Mouse (Mus musculus) lung, adult 2 months (tissue): ENCODE results near the gene Ep400. TPM values are rescaled to one million over a fixed set of nuclear protein-coding genes. Genes with fewer than 3 reads are reported as not detected.

Source experiments
- DNase-seq: peaks from one replicate; pipeline ENCODE4 v3.0.0; 2022
- H3K4me1 ChIP-seq: fragments of 200-500 bp; 2 replicates; pipeline ENCODE4 v1.6.1; 2011; ENCODE audit warnings: low read length; ENCODE audit not compliant: control insufficient read depth, insufficient read depth
- H3K4me3 ChIP-seq: fragments of 200-500 bp; replicated peaks from 2 replicates; pipeline ENCODE3; 2011; ENCODE audit warnings: low read depth, mild to moderate bottlenecking, control low read depth, low read length; ENCODE audit errors: extremely low read depth
- CTCF ChIP-seq: fragments of 200-500 bp; IDR thresholded peaks from 2 replicates; pipeline ENCODE4 v1.5.1; 2011; ENCODE audit warnings: mild to moderate bottlenecking, low read length, control low read depth; ENCODE audit not compliant: insufficient read depth
- POLR2A ChIP-seq: fragments of 200-500 bp; IDR thresholded peaks from 2 replicates; pipeline ENCODE4 v1.6.1; 2011; ENCODE audit warnings: low read depth, mild to moderate bottlenecking, control low read depth, low read length, borderline replicate concordance; ENCODE audit errors: extremely low read depth
- WGBS: fragments of 180-500 bp; shearing (Covaris S2); methylation state at CpG from one replicate; pipeline ENCODE4 v1.1.7; 2018; 5-methylcytosine and 5-hydroxymethylcytosine counted together
- polyA plus RNA-seq: library from polyadenylated mRNA; depleted of rRNA; stranded (reverse); fragments of >200 nt; gene quantifications from 2 replicates; pipeline ENCODE4 v1.2.3, GENCODE M21; 2012

The Ep400 gene
- polyA plus RNA-seq, 1 experiment, result 64.0 TPM

- Histone ChIP-seq H3K4me1 (no peaks in the 10 kb centered on the region), H3K4me3 (no peak overlapping the region)
- WGBS, result 81% methylated on average over 4 of the region's 4 CpGs
- TF ChIP-seq CTCF, result no peak
- TF ChIP-seq POLR2A, result no peak
- no peak for DNase-seq
Observed at GRCm38 (mm10) chr5:110698617-110699016, 71.9 kb downstream of the Ep400 start.

DNA sequence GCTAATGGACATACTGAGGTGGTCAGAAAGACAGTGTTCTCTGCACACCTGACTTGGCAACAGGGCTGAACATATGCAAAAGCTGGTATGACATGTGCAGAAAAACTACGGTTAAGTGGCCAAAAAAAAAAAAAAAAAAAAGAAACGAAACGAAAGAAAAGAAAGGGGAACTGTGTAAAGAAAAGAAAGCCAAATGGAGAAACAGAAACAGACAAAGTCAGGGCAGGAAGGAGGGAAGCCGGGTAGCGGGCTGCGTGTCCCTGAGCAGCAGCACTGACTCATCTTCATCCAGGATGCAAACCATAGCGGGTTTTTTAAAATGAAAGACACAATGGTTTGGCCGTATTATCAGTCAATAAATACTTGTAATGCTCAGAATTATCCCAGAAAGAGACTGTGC lies 88.5 kb downstream of the Ep400 start:
- no peak for DNase-seq
- 83% methylated on average over 8 of the region's 8 CpGs for WGBS
- Histone ChIP-seq H3K4me1 (no peaks in the 10 kb centered on the region), H3K4me3 (no peak overlapping the region)
- TF ChIP-seq CTCF, result no peak
- TF ChIP-seq POLR2A, result no peak

DNA sequence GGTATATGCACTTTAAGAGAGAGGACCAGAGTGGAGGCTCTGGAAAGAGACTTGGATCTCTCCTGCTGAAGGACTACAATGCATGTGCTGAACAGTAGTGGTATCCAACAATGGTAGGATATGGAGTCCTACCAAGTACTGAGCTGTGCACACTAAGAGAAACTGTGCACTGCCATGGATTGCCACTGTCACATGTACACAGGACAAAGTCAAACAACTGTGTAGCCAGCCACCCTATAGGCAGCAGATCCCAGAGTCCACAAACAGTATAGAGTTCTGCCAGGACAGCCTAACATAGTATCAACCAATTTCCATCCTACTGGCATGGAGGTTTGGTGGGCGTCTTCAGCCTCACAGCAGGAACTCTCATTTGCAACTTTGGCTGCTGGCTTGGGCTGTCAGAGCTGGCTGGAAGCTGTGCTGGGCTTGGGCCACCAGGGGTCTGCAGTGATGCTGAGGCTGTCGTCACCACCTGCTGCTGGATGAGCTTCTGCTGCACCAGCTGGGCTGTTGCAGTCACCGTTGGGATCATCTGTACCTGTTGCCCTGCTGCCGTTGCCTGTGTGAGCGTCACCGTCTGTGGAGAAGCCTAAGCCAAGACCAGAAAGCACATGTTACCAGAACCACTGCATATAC lies 104.9 kb downstream of the Ep400 start:
- WGBS, result 72% methylated on average over 6 of the region's 6 CpGs

GRCm38 (mm10) chr5:110664750-110665269 lies 105.7 kb downstream of the Ep400 start:
- H3K4me3 ChIP-seq, result no peak overlapping the region
- TF ChIP-seq POLR2A (no peak), CTCF (no peak)
- DNase-seq, result no peak
- H3K4me1 ChIP-seq, result no peaks in the 10 kb centered on the region
- WGBS, result 93% methylated on average over 2 of the region's 2 CpGs

More for the DNA sequence above, 104.9 kb downstream of the Ep400 start:
- H3K4me3 ChIP-seq, result no peak overlapping the region
- no peak for TF ChIP-seq POLR2A
- TF ChIP-seq CTCF, result no peak
- no peak for DNase-seq
- no peaks in the 10 kb centered on the region for H3K4me1 ChIP-seq

DNA sequence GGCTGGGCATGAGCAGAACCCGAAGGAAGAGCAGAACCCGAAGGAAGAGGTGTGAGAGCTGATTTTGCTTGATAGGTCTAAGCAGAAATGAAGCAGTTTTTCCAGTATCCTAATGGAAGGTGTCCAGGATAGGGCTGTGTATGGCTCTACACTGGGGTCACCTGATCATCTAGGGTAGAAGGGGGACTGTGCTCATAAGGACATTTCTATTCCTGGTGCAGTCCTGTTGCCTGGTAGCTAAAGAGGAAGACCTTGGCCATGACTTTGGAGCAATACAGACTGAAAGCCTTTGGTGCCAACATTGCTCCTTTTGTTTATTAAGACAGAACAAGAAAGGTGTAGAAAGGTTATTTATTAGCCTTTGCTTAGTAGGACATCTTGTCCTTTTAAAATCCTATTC lies 106.5 kb downstream of the Ep400 start:
- Histone ChIP-seq H3K4me1 (no peaks in the 10 kb centered on the region), H3K4me3 (no peak overlapping the region)
- WGBS, result 88% methylated on average over 2 of the region's 2 CpGs
- DNase-seq, result no peak
- TF ChIP-seq POLR2A (no peak), CTCF (no peak)

GRCm38 (mm10) chr5:110659682-110660081 lies 110.8 kb downstream of the Ep400 start:
- no peak overlapping the region for H3K4me3 ChIP-seq
- TF ChIP-seq POLR2A (no peak), CTCF (no peak)
- H3K4me1 ChIP-seq, result no peaks in the 10 kb centered on the region
- DNase-seq, result no peak

- no peak for DNase-seq
- under 1% methylated on average over 37 of the region's 37 CpGs for WGBS
- TF ChIP-seq CTCF (no peak), POLR2A (no peak)
- Histone ChIP-seq H3K4me3 (peak overlapping the region; percentile 98), H3K4me1 (peaks cover 2% of the 10 kb centered on the region; the same call in 1 of the 2 replicates)
Observed at GRCm38 (mm10) chr5:110653686-110654085, 116.8 kb downstream of the Ep400 start.

DNA sequence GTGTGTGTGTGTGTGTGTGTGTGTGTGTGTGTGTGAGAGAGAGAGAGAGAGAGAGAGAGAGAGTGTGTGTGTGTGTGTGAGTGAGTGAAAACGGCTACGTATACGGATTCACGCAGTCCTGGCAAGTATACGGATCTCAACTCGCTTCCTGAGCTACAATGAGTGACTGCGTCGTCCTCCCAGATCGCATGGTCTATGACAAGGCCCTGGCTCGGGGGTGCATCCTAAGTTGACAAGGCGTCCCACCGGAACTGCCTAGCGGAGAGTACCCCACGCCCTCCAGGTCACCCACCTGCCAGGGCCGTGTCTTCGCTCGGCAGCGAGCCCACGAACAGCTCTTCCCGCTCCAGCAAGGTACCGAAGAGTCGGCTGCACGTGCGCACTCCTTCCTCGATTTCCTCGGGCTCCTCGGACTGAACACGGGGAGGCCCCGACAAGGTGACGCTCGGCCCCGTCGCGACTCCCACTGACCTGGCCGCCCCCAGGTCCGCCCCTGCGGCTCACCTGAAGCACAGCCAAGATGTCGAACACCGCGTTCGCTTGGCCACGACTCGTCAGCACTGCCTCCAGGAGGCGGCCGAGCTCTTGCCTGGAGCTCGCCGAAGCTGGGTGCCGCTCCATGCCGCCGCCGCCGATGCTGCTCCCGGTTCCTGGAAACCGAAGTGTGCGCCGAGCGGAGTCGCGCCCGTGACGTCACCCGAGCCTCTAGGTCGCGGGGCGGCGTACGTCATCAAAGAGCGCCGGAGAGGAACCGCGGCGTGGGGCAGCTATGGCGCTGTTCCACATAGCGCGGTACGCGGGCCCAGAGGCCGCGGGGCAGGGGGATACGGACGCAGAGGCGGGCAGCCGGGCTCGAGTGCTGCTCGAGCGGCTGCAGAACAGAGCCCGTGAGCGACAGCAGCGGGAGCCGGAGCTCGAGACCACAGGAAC lies 117.5 kb downstream of the Ep400 start, which contains the start of the genes Noc4l and Ddx51:
Gene Noc4l (minus strand): TSS at position 699 of the 930 bp plus-strand sequence.
Gene Ddx51 (plus strand): TSS at position 733 of the 930 bp plus-strand sequence.
- peaks cover 2% of the 10 kb centered on the region; the same call in 1 of the 2 replicates for H3K4me1 ChIP-seq
- H3K4me3 ChIP-seq, result peak within 1 kb of the TSS; percentile 98
- WGBS, result under 1% methylated on average over 91 of the region's 91 CpGs
- peak; percentile 95 for DNase-seq
- TF ChIP-seq POLR2A, result peak; percentile 62; the same call in 1 of the 2 replicates
- TF ChIP-seq CTCF, result no peak

DNA sequence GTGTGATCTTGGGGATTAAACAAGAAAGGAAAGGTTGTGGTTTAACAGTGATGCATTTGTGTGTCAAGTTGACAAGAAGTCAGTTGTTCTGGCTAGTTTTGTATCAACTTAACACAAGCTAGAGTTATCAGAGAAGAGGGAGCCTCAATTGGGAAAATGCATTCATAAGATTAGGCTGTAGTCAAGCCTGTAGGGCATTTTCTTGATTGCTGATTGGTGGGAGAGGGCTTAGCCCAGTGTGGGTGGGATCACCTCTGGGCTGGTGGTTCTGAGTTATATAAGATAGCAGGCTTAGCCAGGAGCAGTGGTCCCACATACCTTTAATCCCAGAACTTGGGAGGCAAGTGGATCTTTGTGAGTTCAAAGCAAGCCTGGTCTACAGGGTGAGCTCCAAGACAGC lies 124.1 kb downstream of the Ep400 start:
- Histone ChIP-seq H3K4me1 (no peaks in the 10 kb centered on the region), H3K4me3 (no peak overlapping the region)
- TF ChIP-seq POLR2A (no peak), CTCF (no peak)
- no peak for DNase-seq
